Mouse (Mus musculus) erythroblast, embryonic 14.5 days (primary cell): ENCODE data around the gene Pex16.

Source experiments
- GATA1 ChIP-seq: IDR thresholded peaks from 2 replicates; pipeline ENCODE4 v1.6.1; 2012; ENCODE audit warnings: low read length, inconsistent platforms, mixed read lengths
- TAL1 ChIP-seq: IDR thresholded peaks from 3 replicates; pipeline ENCODE4 v1.6.1; 2012; ENCODE audit warnings: low read length, inconsistent platforms, mixed read lengths

DNA sequence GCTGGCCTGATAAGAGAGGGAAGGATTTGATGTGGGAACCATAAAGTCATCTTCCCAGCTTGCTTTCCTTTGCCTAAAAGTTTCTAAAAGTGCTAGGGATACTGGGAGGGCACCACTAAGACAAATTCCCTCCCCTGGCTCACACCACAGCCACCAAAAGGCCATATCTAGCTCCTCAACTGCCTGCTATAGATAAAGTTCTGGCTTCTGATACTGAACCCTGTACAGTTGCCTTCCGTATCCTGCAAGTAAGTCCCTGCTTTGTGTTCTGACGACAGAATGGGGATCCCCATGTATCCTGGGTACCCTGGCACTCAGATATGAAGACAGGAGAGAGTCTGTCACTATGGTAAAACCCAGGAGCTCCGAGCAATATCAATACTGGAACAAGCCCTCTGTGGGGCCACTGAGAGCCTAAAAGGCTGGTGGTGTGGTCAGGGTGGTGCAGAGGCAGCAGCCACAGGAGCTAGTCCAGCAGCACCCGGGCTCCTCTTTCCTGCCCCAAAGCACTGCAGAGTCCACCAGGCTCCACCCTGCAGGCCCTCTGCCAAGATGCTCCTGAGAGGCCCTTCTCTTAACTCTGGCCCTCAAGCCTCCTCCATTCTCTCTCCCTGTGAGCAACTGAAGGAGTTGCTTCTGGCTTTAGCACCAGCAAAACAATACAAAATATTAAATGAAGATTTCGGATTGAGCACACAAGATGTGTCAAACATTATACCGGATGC is 15.9 kb downstream of the Pex16 start:
- TF ChIP-seq GATA1 (no peak), TAL1 (no peak)
